Mouse (Mus musculus) erythroblast, embryonic 14.5 days (primary cell): ENCODE results near the gene Rccd1. TPM values are rescaled to one million over a fixed set of nuclear protein-coding genes. Genes with fewer than 3 reads are reported as not detected.
A peak's percentile ranks its signal among the peaks of the same experiment; 100 is the strongest.

Experiments
- H3K27me3 ChIP-seq: 2 replicates; pipeline ENCODE4 v1.6.1; 2012; ENCODE audit warnings: inconsistent platforms; ENCODE audit not compliant: control insufficient read depth
- H3K36me3 ChIP-seq: 2 replicates; pipeline ENCODE4 v1.6.1; 2012; ENCODE audit warnings: mild to moderate bottlenecking, inconsistent platforms; ENCODE audit not compliant: control insufficient read depth
- H3K4me1 ChIP-seq: 2 replicates; pipeline ENCODE4 v1.6.1; 2012; ENCODE audit warnings: inconsistent platforms; ENCODE audit not compliant: control insufficient read depth
- H3K4me3 ChIP-seq: replicated peaks from 2 replicates; pipeline ENCODE3; 2012; ENCODE audit warnings: moderate library complexity, mild to moderate bottlenecking, inconsistent platforms
- H3K9me3 ChIP-seq: 2 replicates; pipeline ENCODE4 v1.6.1; 2012; ENCODE audit warnings: low read length, inconsistent platforms, mixed read lengths; ENCODE audit not compliant: control insufficient read depth
- GATA1 ChIP-seq: IDR thresholded peaks from 2 replicates; pipeline ENCODE4 v1.6.1; 2012; ENCODE audit warnings: low read length, inconsistent platforms, mixed read lengths
- TAL1 ChIP-seq: IDR thresholded peaks from 3 replicates; pipeline ENCODE4 v1.6.1; 2012; ENCODE audit warnings: low read length, inconsistent platforms, mixed read lengths
- polyA plus RNA-seq: library from polyadenylated mRNA; stranded (reverse); fragments of >175 nt; gene quantifications from 2 replicates; pipeline ENCODE4 v1.2.3, GENCODE M21; 2012

Rccd1 gene
- polyA plus RNA-seq, 1 experiment = 0.34 TPM

DNA sequence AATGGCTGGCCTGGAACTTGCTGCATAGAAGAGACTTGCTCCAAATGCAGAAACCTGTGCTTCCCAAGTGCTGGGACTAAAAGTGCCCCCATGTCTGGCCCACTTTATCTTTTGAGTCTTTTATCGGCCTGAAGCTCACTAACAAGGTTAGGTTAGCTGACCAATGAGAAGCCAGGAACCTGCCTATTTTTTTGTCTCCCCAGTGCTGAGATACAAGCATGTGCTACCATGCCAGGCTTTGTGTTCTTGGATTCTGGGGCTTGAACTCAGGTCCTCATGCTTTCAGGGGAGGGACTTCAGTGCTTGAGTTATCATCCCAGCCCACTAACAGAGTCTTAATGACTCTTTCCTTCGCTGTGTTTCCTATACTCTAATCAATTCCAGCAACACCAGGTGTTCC is 66.5 kb downstream of the Rccd1 start:
- Histone ChIP-seq H3K4me1 (peaks cover 51% of the 10 kb centered on the region), H3K27me3 (peaks cover 10% of the 10 kb centered on the region), H3K36me3 (peaks cover 3% of the 10 kb centered on the region), H3K4me3 (no peak overlapping the region), H3K9me3 (no peaks in the 10 kb centered on the region; the same call in 1 of the 2 replicates)
- TF ChIP-seq GATA1 (no peak), TAL1 (no peak)

DNA sequence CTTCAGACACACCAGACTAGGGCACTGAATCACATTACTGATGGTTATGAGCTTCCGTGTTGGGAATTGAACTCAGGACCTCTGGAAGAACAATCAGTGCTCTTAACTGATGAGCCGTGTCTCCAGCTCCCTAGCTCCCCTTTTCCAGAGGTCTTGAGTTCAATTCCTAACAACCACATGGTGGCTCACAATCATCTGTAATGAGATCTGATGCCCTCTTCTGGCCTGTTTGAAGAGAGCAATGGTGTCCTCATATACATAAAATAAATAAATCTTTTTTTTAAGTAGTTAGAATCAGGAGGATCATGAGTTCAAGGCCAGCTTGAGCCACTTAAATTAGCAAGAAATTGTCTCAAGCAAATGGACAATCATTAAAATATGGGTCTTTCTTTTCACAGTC is 68.3 kb downstream of the Rccd1 start:
- Histone ChIP-seq H3K4me1 (peaks cover 47% of the 10 kb centered on the region), H3K9me3 (no peaks in the 10 kb centered on the region), H3K4me3 (no peak overlapping the region), H3K36me3 (no peaks in the 10 kb centered on the region), H3K27me3 (peaks cover 10% of the 10 kb centered on the region)
- TF ChIP-seq TAL1 (no peak), GATA1 (no peak)

DNA sequence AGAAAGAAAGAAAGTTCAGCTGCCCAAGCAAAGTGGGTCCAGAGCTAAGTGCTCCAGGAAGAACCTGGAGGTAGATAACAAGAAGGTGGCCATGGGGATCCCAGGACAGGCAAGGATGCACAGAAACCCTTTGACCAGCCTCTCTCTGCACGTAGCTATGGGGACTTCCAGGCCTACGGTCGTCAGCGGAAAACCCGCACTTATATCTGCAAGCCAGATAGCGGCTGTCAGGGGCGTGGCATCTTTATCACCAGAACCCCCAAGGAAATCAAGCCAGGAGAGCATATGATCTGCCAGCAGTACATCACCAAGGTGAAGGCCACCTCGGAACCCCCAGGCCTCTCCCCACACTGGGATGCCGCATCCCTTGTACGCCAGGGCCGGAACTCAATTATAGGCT is 71.4 kb downstream of the Rccd1 start:
- TF ChIP-seq GATA1 = no peak
- TF ChIP-seq TAL1 = no peak
- no peaks in the 10 kb centered on the region for H3K9me3 ChIP-seq
- peaks cover 4% of the 10 kb centered on the region for H3K27me3 ChIP-seq
- H3K36me3 ChIP-seq = no peaks in the 10 kb centered on the region
- H3K4me3 ChIP-seq = no peak overlapping the region
- peaks cover 27% of the 10 kb centered on the region for H3K4me1 ChIP-seq

DNA sequence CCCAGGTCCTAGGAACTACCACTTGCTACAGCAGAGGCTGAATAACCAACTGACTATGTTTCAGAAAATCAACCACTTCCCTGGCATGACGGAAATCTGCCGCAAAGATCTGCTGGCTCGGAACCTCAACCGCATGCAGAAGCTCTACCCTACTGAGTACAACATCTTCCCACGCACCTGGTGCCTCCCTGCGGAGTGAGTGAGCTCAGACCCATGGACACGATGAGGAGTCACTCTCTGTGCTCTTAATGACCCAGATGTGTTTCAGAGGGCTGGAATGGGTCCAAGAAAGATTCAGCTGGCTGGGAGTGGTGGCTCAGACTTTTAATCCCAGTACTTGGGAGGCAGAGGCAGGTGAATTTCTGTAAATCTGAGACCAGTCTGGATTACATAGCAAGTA is 71.8 kb downstream of the Rccd1 start:
- peaks cover 6% of the 10 kb centered on the region for H3K27me3 ChIP-seq
- no peaks in the 10 kb centered on the region for H3K9me3 ChIP-seq
- no peak overlapping the region for H3K4me3 ChIP-seq
- TF ChIP-seq GATA1 (no peak), TAL1 (no peak)
- peaks cover 24% of the 10 kb centered on the region for H3K4me1 ChIP-seq
- H3K36me3 ChIP-seq = no peaks in the 10 kb centered on the region

DNA sequence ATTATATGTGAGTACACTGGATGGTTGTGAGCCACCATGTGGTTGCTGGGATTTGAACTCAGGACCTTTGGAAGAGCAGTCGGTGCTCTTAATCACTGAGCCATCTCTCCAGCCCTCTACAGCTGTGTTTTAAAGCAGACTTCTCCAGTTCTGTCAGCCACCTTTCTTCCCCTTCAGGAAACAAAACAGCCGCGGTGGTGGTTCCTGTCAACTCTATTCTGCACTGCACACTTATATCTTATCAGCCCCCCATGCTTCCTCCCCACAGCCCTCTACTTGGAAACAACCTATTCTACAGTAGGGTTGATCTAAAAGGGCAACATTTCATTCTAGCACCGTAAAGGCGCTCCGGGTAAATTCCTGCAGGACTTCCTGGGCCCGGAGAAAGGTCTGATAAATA is 77.4 kb downstream of the Rccd1 start:
- Histone ChIP-seq H3K4me3 (peak overlapping the region; percentile 66), H3K4me1 (peaks cover 14% of the 10 kb centered on the region), H3K36me3 (no peaks in the 10 kb centered on the region), H3K9me3 (peaks cover 3% of the 10 kb centered on the region), H3K27me3 (peaks cover 4% of the 10 kb centered on the region; the same call in 1 of the 2 replicates)
- TF ChIP-seq TAL1 (no peak), GATA1 (no peak)

DNA sequence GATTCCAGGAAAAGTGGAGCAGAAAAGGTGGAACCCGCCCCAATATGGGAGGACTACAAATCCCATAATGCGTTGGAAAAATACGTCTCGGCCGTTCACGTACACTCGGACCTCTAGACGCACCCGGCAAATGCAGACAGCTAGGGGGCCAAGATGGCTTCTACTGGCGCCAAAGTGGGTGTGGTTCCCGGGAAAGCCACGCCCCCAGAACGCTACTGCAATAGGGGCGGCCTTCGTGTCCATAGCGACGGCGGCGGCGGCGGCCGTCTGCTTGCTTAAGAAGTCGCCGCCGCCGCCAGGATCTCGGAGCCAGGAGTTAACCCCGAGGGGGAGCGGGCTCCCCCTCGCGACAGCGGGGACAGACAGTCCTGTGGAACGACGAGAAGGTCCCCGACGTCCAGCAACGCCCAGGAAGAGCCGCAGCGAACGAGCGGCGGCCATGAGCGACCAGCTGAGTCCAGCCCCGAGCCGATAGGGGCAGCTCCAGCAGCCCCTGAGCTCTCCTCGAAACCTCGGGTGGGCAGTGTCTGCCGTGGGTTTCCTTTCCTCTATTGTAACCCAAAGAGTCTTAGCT is 78.0 kb downstream of the Rccd1 start, which contains the start of gene Ttll13:
TSS of gene Ttll13 (plus strand) at position 229 of the 574 bp plus-strand sequence.
- TF ChIP-seq GATA1 (no peak), TAL1 (no peak)
- H3K9me3 ChIP-seq = peaks cover 3% of the 10 kb centered on the region
- peaks cover 4% of the 10 kb centered on the region for H3K36me3 ChIP-seq
- H3K27me3 ChIP-seq = peaks cover 4% of the 10 kb centered on the region; the same call in 1 of the 2 replicates
- peak within 1 kb of the TSS; percentile 66 for H3K4me3 ChIP-seq
- H3K4me1 ChIP-seq = peaks cover 14% of the 10 kb centered on the region

DNA sequence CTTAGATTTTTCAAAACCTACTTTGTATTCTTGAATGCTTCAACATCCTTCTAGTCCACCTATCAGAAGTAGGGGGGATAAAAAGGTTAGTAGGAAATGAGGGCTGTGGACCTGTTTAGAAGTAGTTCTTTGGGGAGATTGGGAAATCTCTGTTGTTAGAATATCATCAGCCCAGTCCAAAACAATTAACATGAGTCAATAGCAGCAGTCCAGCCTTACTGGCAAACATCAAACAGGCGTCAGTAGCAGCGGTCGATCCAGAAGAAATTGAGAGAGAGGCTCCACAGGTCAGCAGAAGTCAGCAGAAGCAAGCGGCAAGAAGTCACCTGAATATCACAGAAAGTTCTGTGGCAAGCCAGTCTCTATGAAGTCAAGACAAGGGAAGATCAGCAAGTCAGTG is 79.4 kb downstream of the Rccd1 start:
- H3K4me1 ChIP-seq = peaks cover 14% of the 10 kb centered on the region

More for the DNA sequence above, 79.4 kb downstream of the Rccd1 start:
- TF ChIP-seq TAL1 = no peak
- Histone ChIP-seq H3K27me3 (peaks cover 4% of the 10 kb centered on the region; the same call in 1 of the 2 replicates), H3K9me3 (peaks cover 3% of the 10 kb centered on the region), H3K4me3 (no peak overlapping the region), H3K36me3 (peaks cover 15% of the 10 kb centered on the region)

Other genes starting within 250 kb of the Rccd1 start
- gene Idh2, start 209.1 kb downstream of the Rccd1 start, polyA plus RNA-seq = 3.8 and 4.1 TPM in 2 replicates
- gene Sema4b, start 137.6 kb downstream of the Rccd1 start, polyA plus RNA-seq = 3.1 and 3.2 TPM in 2 replicates
- gene Cib1, start 91.6 kb downstream of the Rccd1 start, polyA plus RNA-seq = 9.1 and 10.7 TPM in 2 replicates
- gene Gdpgp1, start 91.6 kb downstream of the Rccd1 start, polyA plus RNA-seq = 0.06 and 0.17 TPM in 2 replicates
- gene Ttll13, start 78.1 kb downstream of the Rccd1 start, polyA plus RNA-seq = 0.06 and 0.42 TPM in 2 replicates
- gene Ngrn, start 63.2 kb downstream of the Rccd1 start, polyA plus RNA-seq = 2.9 and 4.1 TPM in 2 replicates
- 0.13 and 0.14 TPM in 2 replicates for gene Vps33b, start 54.8 kb downstream of the Rccd1 start, polyA plus RNA-seq
- 3.0 and 4.6 TPM in 2 replicates for gene Prc1, start 30.0 kb downstream of the Rccd1 start, polyA plus RNA-seq
- 1.5 and 2.7 TPM in 2 replicates for gene Unc45a, start 16.6 kb upstream of the Rccd1 start, polyA plus RNA-seq
- 1.4 and 1.8 TPM in 2 replicates for gene Hddc3, start 18.6 kb upstream of the Rccd1 start, polyA plus RNA-seq
- 0.05 and 0.14 TPM in 2 replicates for gene Man2a2, start 46.9 kb upstream of the Rccd1 start, polyA plus RNA-seq
- 0.69 and 0.95 TPM in 2 replicates for gene Fes, start 63.5 kb upstream of the Rccd1 start, polyA plus RNA-seq
- 0.65 and 0.76 TPM in 2 replicates for gene Furin, start 81.0 kb upstream of the Rccd1 start, polyA plus RNA-seq
- gene Blm, start 210.7 kb upstream of the Rccd1 start, polyA plus RNA-seq = 24.6 and 27.8 TPM in 2 replicates